In the genomic region with DNA sequence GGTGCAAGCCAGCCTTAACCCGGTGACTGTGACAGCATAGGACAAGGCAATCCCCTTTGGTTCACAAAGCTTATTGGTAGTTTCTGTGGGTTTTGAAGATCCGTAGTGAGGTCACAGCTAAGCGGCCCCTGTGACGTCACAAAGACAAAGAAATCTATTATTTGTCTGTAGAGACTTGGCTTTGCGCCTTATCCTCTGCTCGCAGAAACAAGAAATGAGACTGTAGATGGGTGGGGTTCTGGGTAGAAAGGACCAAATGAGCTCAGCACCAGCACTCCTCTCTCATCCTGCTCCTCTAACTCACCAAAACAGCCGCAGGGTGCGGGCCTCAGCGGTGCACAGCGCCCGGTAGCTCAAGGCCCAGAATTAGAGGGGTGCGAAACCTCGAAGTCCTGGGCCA, we compare ENCODE assay signal across 28 mouse cellular contexts. TPM values are rescaled to one million over a fixed set of nuclear protein-coding genes. Genes with fewer than 3 reads are reported as not detected.
DNase-seq lines count a peak whose midpoint lies in the region; ATAC-seq and TF ChIP-seq lines count a peak whose summit lies in the region.
"Had no signal": no experiment of that assay in that cellular context is flagged by ENCODE, and none has a peak within 500 bp of the region (broad histone marks: within the 10 kb centered on the region; RNA-seq: fewer than 3 reads in every experiment).

No protein-coding gene starts in this region.

- ATAC-seq in intestine, embryonic 14.5 days (replicated peaks; ENCODE audit: low FRiP score, low TSS enrichment, low read depth), result 0 out of 2 replicates have a peak, but pooled peaks have one; percentile 47
- ATAC-seq in intestine, postnatal 0 days, result no peak
- ATAC-seq in embryonic facial prominence, embryonic 13.5 days (ENCODE audit: insufficient number of reproducible peaks, insufficient read depth, low FRiP score, low TSS enrichment, low read depth), result peak; percentile 37; the same call in 1 of the 2 replicates
- ATAC-seq: forebrain, embryonic 13.5 days; hindbrain, postnatal 0 days had no signal

- H3K27ac ChIP-seq in intestine, embryonic 14.5 days (ENCODE audit: low read depth), result no peak overlapping the region
- no peak overlapping the region for H3K27ac ChIP-seq in intestine, postnatal 0 days (ENCODE audit: low read depth, low read length)
- H3K27ac ChIP-seq in testis, adult 2 months (ENCODE audit: control insufficient read depth, insufficient read depth, low read depth, low read length), result peak overlapping the region; percentile 95
- 0 out of 2 replicates have a peak overlapping the region, but pooled peaks have one; percentile 34 for H3K27ac ChIP-seq in embryonic facial prominence, embryonic 13.5 days
- H3K27ac ChIP-seq: embryonic facial prominence, embryonic 12.5 days; forebrain, embryonic 13.5 days; heart, embryonic 15.5 days; hindbrain, postnatal 0 days; layer of hippocampus, adult 2 months; midbrain, embryonic 12.5 days had no signal

- WGBS in intestine, embryonic 14.5 days, result 75% methylated on average over 13 of the region's 13 CpGs
- 77% methylated on average over 13 of the region's 13 CpGs for WGBS in intestine, postnatal 0 days
- 79% methylated on average over 13 of the region's 13 CpGs for WGBS in embryonic facial prominence, embryonic 13.5 days

- no peak overlapping the region for H3K4me3 ChIP-seq in intestine, embryonic 14.5 days (ENCODE audit: low read depth, low read length)
- H3K4me3 ChIP-seq in intestine, postnatal 0 days (ENCODE audit: low read depth, low read length), result no peak overlapping the region
- H3K4me3 ChIP-seq in testis, adult 2 months (ENCODE audit: control insufficient read depth, low read depth, low read length), result peak overlapping the region; percentile 92
- H3K4me3 ChIP-seq in embryonic facial prominence, embryonic 13.5 days, result no peak overlapping the region
- H3K4me3 ChIP-seq: embryonic facial prominence, embryonic 12.5 days; erythroblast, embryonic 14.5 days; forebrain, embryonic 13.5 days; heart, embryonic 15.5 days; layer of hippocampus, adult 2 months; midbrain, embryonic 12.5 days had no signal

- no peak overlapping the region for H3K9ac ChIP-seq in intestine, embryonic 14.5 days (ENCODE audit: low read length)
- no peak overlapping the region for H3K9ac ChIP-seq in intestine, postnatal 0 days (ENCODE audit: low read depth, low read length)
- no peak overlapping the region for H3K9ac ChIP-seq in embryonic facial prominence, embryonic 13.5 days
- H3K9ac ChIP-seq: embryonic facial prominence, embryonic 12.5 days; forebrain, embryonic 13.5 days; heart, embryonic 15.5 days; midbrain, embryonic 12.5 days had no signal

- H3K36me3 ChIP-seq in intestine, embryonic 14.5 days (ENCODE audit: control insufficient read depth, insufficient read depth, low read length), result peaks cover 53% of the 10 kb centered on the region
- H3K36me3 ChIP-seq in intestine, postnatal 0 days (ENCODE audit: control insufficient read depth, insufficient read depth), result peaks cover 35% of the 10 kb centered on the region
- no peaks in the 10 kb centered on the region for H3K36me3 ChIP-seq in testis, adult 2 months (ENCODE audit: control insufficient read depth, insufficient read depth, low read length)
- peaks cover 48% of the 10 kb centered on the region for H3K36me3 ChIP-seq in embryonic facial prominence, embryonic 13.5 days

- H3K4me2 ChIP-seq in intestine, embryonic 14.5 days (ENCODE audit: low read length), result no peak overlapping the region
- no peak overlapping the region for H3K4me2 ChIP-seq in intestine, postnatal 0 days (replicated peaks; ENCODE audit: low read depth)
- no peak overlapping the region for H3K4me2 ChIP-seq in embryonic facial prominence, embryonic 13.5 days
- H3K4me2 ChIP-seq: embryonic facial prominence, embryonic 12.5 days; forebrain, embryonic 13.5 days; heart, embryonic 15.5 days; midbrain, embryonic 12.5 days had no signal

- TF ChIP-seq CTCF in intestine, postnatal 0 days (IDR thresholded peaks at IDR 0.05; ENCODE audit: low read depth), result no peak
- no peak for TF ChIP-seq CTCF in testis, adult 2 months (IDR thresholded peaks at IDR 0.05; ENCODE audit: control insufficient read depth, insufficient read depth, insufficient replicate concordance, low read depth, low read length)

- DNase-seq in intestine, embryonic 14.5 days (ENCODE audit: low spot score), result no peak
- DNase-seq in testis, postnatal 10 days (ENCODE audit: low spot score), result no peak
- DNase-seq in cerebellum, adult 11 months, result no peak
- no peak for DNase-seq in adrenal gland, postnatal 10 days
- DNase-seq: B cell, adult 2 months; cerebellum, adult 11-12 months; cerebellum, postnatal 14 days; heart, postnatal 36 days; kidney, adult 2 months; kidney, postnatal 14 days; lung, adult 18-20 months; lung, postnatal 4 days; thymus, postnatal 25 days had no signal

- H3K27me3 ChIP-seq in intestine, embryonic 14.5 days (replicated peaks; ENCODE audit: control insufficient read depth, insufficient read depth, low read length), result no peaks in the 10 kb centered on the region
- no peaks in the 10 kb centered on the region for H3K27me3 ChIP-seq in intestine, postnatal 0 days (replicated peaks; ENCODE audit: control insufficient read depth, insufficient read depth, low read length)
- no peaks in the 10 kb centered on the region for H3K27me3 ChIP-seq in testis, adult 2 months (ENCODE audit: control insufficient read depth, insufficient read depth, low read length)
- no peaks in the 10 kb centered on the region for H3K27me3 ChIP-seq in embryonic facial prominence, embryonic 13.5 days
- H3K27me3 ChIP-seq: embryonic facial prominence, embryonic 12.5 days; forebrain, embryonic 13.5 days; heart, embryonic 15.5 days; midbrain, embryonic 12.5 days had no signal

- TF ChIP-seq POLR2A in testis, adult 2 months (IDR thresholded peaks at IDR 0.05; ENCODE audit: control insufficient read depth, low read depth, low read length), result peak; percentile 47; the same call in 1 of the 2 replicates

- H3K9me3 ChIP-seq in intestine, embryonic 14.5 days (ENCODE audit: control insufficient read depth, low read length), result no peaks in the 10 kb centered on the region
- no peaks in the 10 kb centered on the region for H3K9me3 ChIP-seq in intestine, postnatal 0 days (ENCODE audit: control insufficient read depth)
- no peaks in the 10 kb centered on the region for H3K9me3 ChIP-seq in embryonic facial prominence, embryonic 13.5 days
- H3K9me3 ChIP-seq: embryonic facial prominence, embryonic 12.5 days; forebrain, embryonic 13.5 days; heart, embryonic 15.5 days; midbrain, embryonic 12.5 days had no signal

- peaks cover 3% of the 10 kb centered on the region for H3K4me1 ChIP-seq in intestine, embryonic 14.5 days (replicated peaks; ENCODE audit: control insufficient read depth, insufficient read depth, low read length)
- no peaks in the 10 kb centered on the region for H3K4me1 ChIP-seq in intestine, postnatal 0 days (replicated peaks; ENCODE audit: control insufficient read depth, insufficient read depth, low read length)
- H3K4me1 ChIP-seq in testis, adult 2 months (ENCODE audit: control insufficient read depth, insufficient read depth, low read length), result peaks cover 3% of the 10 kb centered on the region; the same call in 1 of the 2 replicates
- H3K4me1 ChIP-seq in embryonic facial prominence, embryonic 13.5 days, result peaks cover 5% of the 10 kb centered on the region

RNA-seq across cellular contexts. Expression of a gene that starts 0.5 kb away (rescaled TPM):
- 0.31 TPM in 2 replicates for polyA plus RNA-seq in intestine, embryonic 14.5 days (2014; fragmentation: Nextera tagmentation; extraction: Ambion mirVana)
- polyA plus RNA-seq in intestine, postnatal 0 days (2015; fragmentation: Nextera tagmentation; extraction: Ambion mirVana), result not detected in 2 replicates
- 174 and 181 TPM in 2 replicates for polyA plus RNA-seq in testis, adult 2 months (2012; rRNA removed)
- 0.62 and 0.84 TPM in 2 replicates for polyA plus RNA-seq in embryonic facial prominence, embryonic 13.5 days (2015; fragmentation: Nextera tagmentation; extraction: Ambion mirVana)
- under 1 TPM in 1 of 2 experiments, not detected in 1; 0.51 TPM for total RNA-seq in adrenal gland, postnatal 10 days (2021)
- total RNA-seq: adrenal gland, adult 18-20 months; gastrocnemius, adult 8-10 months; heart, postnatal 36 days; hindbrain, postnatal 0 days; liver, adult 2 months had no signal
- polyA plus RNA-seq: embryonic facial prominence, embryonic 12.5 days; erythroblast, embryonic 14.5 days; hindbrain, postnatal 0 days; kidney, adult 2 months; limb, embryonic 11.5 days; liver, adult 2 months; neural tube, embryonic 11.5 days had no signal

RNA-seq across cellular contexts. Expression of a gene that starts 7.1 kb away (rescaled TPM):
- 752 and 786 TPM in 2 replicates for polyA plus RNA-seq in intestine, embryonic 14.5 days (2014; fragmentation: Nextera tagmentation; extraction: Ambion mirVana)
- 538 and 555 TPM in 2 replicates for polyA plus RNA-seq in intestine, postnatal 0 days (2015; fragmentation: Nextera tagmentation; extraction: Ambion mirVana)
- 120 and 126 TPM in 2 replicates for polyA plus RNA-seq in testis, adult 2 months (2012; rRNA removed)
- 596 and 632 TPM in 2 replicates for polyA plus RNA-seq in embryonic facial prominence, embryonic 13.5 days (2015; fragmentation: Nextera tagmentation; extraction: Ambion mirVana)
- 100 to 1,000 TPM; 958 to 975 TPM for total RNA-seq in adrenal gland, postnatal 10 days (2021)

RNA-seq across cellular contexts. Expression of a gene that starts 8.8 kb away (rescaled TPM):
- 10.5 and 11.8 TPM in 2 replicates for polyA plus RNA-seq in intestine, embryonic 14.5 days (2014; fragmentation: Nextera tagmentation; extraction: Ambion mirVana)
- 8.5 and 9.8 TPM in 2 replicates for polyA plus RNA-seq in intestine, postnatal 0 days (2015; fragmentation: Nextera tagmentation; extraction: Ambion mirVana)
- 5.6 and 6.3 TPM in 2 replicates for polyA plus RNA-seq in testis, adult 2 months (2012; rRNA removed)
- 22.5 and 23.3 TPM in 2 replicates for polyA plus RNA-seq in embryonic facial prominence, embryonic 13.5 days (2015; fragmentation: Nextera tagmentation; extraction: Ambion mirVana)
- 10 to 100 TPM; 19.9 to 20.0 TPM for total RNA-seq in adrenal gland, postnatal 10 days (2021)

RNA-seq across cellular contexts. Expression of a gene that starts 23.6 kb away (rescaled TPM):
- 85.1 and 88.6 TPM in 2 replicates for polyA plus RNA-seq in intestine, embryonic 14.5 days (2014; fragmentation: Nextera tagmentation; extraction: Ambion mirVana)
- polyA plus RNA-seq in intestine, postnatal 0 days (2015; fragmentation: Nextera tagmentation; extraction: Ambion mirVana), result 98.2 and 103 TPM in 2 replicates
- 21.4 and 23.1 TPM in 2 replicates for polyA plus RNA-seq in testis, adult 2 months (2012; rRNA removed)
- polyA plus RNA-seq in embryonic facial prominence, embryonic 13.5 days (2015; fragmentation: Nextera tagmentation; extraction: Ambion mirVana), result 122 and 131 TPM in 2 replicates
- total RNA-seq in adrenal gland, postnatal 10 days (2021), result 100 to 1,000 TPM; 107 to 122 TPM

RNA-seq across cellular contexts. Expression of a gene that starts 30.7 kb away (rescaled TPM):
- polyA plus RNA-seq in intestine, embryonic 14.5 days (2014; fragmentation: Nextera tagmentation; extraction: Ambion mirVana), result 1.7 and 1.9 TPM in 2 replicates
- polyA plus RNA-seq in intestine, postnatal 0 days (2015; fragmentation: Nextera tagmentation; extraction: Ambion mirVana), result 0.43 and 0.63 TPM in 2 replicates
- polyA plus RNA-seq in testis, adult 2 months (2012; rRNA removed), result 2.5 TPM in 2 replicates
- polyA plus RNA-seq in embryonic facial prominence, embryonic 13.5 days (2015; fragmentation: Nextera tagmentation; extraction: Ambion mirVana), result 2.3 and 3.1 TPM in 2 replicates
- 10 to 100 TPM; 27.3 to 33.3 TPM for total RNA-seq in adrenal gland, postnatal 10 days (2021)

Comparison
In these comparisons a context has a peak if more than half of its experiments do, and no peak if none do; other contexts are left out.
1. H3K27ac ChIP-seq: peak in testis, adult 2 months (single experiment) and embryonic facial prominence, embryonic 13.5 days (single experiment); none in intestine, embryonic 14.5 days (single experiment) and intestine, postnatal 0 days (single experiment).
2. RNA of a gene that starts 0.5 kb away (polyA plus RNA-seq): 174 to 181 TPM in testis, adult 2 months; 0.62 to 0.84 TPM in embryonic facial prominence, embryonic 13.5 days, 0.31 TPM in intestine, embryonic 14.5 days and not detected in intestine, postnatal 0 days; every median in the first group is over 10 times any median in the second.